Mouse (Mus musculus): ENCODE results near the gene Stx18. TPM values are rescaled to one million over a fixed set of nuclear protein-coding genes. Genes with fewer than 3 reads are reported as not detected.

Gene Stx18
- polyA plus RNA-seq, 1 experiment from 2014 or later, result 59.6 TPM

DNA sequence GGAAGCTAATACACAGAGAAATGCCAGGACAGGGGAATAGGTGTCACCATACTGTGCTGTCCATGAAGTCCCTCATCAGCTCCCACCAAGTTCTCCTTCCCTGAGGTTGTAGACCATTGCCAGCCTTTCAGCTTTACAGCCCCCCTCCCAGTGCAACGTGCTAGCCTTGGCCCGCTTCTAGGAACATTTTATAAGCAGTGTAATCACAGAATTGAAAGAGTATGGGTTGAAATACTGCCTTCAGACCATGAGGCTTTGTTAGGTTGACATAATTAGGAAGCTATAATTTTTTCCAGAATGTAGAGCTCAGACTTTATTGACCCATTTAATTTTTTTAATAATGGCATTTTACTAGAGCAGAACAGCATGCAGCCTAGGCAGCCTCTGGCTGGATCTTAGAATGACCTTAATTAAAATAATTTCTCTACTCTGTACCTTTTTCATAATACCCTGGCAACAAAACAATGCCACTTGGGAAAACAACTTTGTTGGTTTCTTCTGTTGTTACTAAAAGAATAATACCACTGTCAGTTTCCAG, 60.7 kb downstream of the Stx18 start:
- DNase-seq (ENCODE audit: low spot score) (no peak), ATAC-seq (ENCODE audit: insufficient number of reproducible peaks, low FRiP score, low TSS enrichment, low read depth) (peak; percentile 44; the same call in 1 of the 2 replicates)
- no peaks in the 10 kb centered on the region for H3K27me3 ChIP-seq (ENCODE audit: control insufficient read depth, insufficient read depth, low read length)
- H3K4me2 ChIP-seq (ENCODE audit: low read depth, severe bottlenecking), result no peak overlapping the region
- no peak overlapping the region for H3K4me3 ChIP-seq (ENCODE audit: low read depth, low read length)
- WGBS, result 30% methylated on average over 2 of the region's 2 CpGs
- H3K36me3 ChIP-seq (ENCODE audit: control insufficient read depth, insufficient read depth, low read length), result no peaks in the 10 kb centered on the region
- H3K9me3 ChIP-seq (ENCODE audit: control insufficient read depth, low read length), result no peaks in the 10 kb centered on the region
- H3K9ac ChIP-seq (ENCODE audit: low read length), result no peak overlapping the region
- H3K4me1 ChIP-seq (ENCODE audit: control insufficient read depth, insufficient read depth, low read length), result peaks cover 5% of the 10 kb centered on the region; the same call in 1 of the 2 replicates
- H3K27ac ChIP-seq (replicated peaks; ENCODE audit: low read depth, low read length), result no peak overlapping the region; the same call in 1 of the 2 replicates

DNA sequence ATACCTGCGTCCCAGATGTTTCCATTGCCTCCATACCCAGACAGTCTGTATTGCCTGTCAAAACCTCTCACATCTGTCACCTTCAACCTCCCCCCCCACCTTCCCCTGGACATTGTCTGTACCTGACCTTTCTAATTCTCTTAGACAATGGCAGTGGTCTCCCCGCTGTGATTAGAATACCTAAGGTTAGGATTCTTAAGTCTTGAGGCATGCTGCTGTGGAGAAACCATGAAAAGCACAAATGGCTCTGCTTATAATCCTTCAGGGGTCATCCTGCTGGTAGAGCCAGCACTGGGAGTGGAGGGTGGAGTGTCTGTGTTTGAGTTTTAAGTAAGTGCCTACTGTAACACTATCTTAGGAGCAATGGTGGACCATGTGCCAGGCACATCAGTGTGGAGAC, 64.4 kb downstream of the Stx18 start:
- DNase-seq (ENCODE audit: low spot score) (no peak), ATAC-seq (ENCODE audit: insufficient number of reproducible peaks, low FRiP score, low TSS enrichment, low read depth) (no peak)
- peaks cover 17% of the 10 kb centered on the region for H3K4me1 ChIP-seq (ENCODE audit: control insufficient read depth, insufficient read depth, low read length)
- H3K9me3 ChIP-seq (ENCODE audit: control insufficient read depth, low read length), result no peaks in the 10 kb centered on the region
- H3K4me2 ChIP-seq (ENCODE audit: low read depth, severe bottlenecking), result no peak overlapping the region
- no peaks in the 10 kb centered on the region for H3K27me3 ChIP-seq (ENCODE audit: control insufficient read depth, insufficient read depth, low read length)
- 90% methylated on average over 2 of the region's 2 CpGs for WGBS
- no peak overlapping the region for H3K27ac ChIP-seq (replicated peaks; ENCODE audit: low read depth, low read length)
- H3K4me3 ChIP-seq (ENCODE audit: low read depth, low read length), result no peak overlapping the region
- H3K9ac ChIP-seq (ENCODE audit: low read length), result no peak overlapping the region
- no peaks in the 10 kb centered on the region for H3K36me3 ChIP-seq (ENCODE audit: control insufficient read depth, insufficient read depth, low read length)

DNA sequence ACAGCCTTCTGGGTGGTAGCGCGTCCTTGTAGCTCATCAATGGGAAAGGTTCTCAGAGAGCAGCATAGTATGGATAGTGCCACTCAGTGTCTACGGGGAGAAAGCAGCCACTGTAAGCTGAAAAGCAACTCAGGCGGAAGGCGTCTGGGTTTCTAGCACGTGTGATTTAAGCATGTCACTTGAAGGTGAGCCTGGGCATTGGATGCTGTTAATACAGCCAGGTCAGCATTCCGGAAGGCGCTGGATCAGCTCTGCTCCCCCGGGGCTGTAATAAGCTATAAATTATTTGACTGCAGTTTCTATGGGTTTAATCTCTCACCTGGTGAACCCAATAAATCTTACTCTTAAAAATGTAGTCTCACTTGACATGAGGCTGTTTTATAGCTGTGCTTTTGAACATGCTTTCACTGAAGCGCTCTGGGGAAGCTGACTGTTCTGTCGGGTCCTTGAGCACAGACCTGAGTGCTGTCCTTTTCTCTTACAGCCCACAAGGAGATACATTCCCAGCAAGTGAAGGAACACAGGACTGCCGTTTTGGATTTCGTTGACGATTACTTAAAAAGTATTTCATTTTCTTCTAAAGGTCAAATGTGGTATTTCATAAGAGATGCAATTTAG, 67.6 kb downstream of the Stx18 start:
- WGBS, result 45% methylated on average over 14 of the region's 14 CpGs
- Histone ChIP-seq H3K4me3 (ENCODE audit: low read depth, low read length) (no peak overlapping the region), H3K9me3 (ENCODE audit: control insufficient read depth, low read length) (no peaks in the 10 kb centered on the region), H3K9ac (ENCODE audit: low read length) (no peak overlapping the region), H3K36me3 (ENCODE audit: control insufficient read depth, insufficient read depth, low read length) (no peaks in the 10 kb centered on the region), H3K27me3 (ENCODE audit: control insufficient read depth, insufficient read depth, low read length) (no peaks in the 10 kb centered on the region), H3K4me1 (ENCODE audit: control insufficient read depth, insufficient read depth, low read length) (peaks cover 13% of the 10 kb centered on the region), H3K4me2 (ENCODE audit: low read depth, severe bottlenecking) (no peak overlapping the region), H3K27ac (replicated peaks; ENCODE audit: low read depth, low read length) (no peak overlapping the region; the same call in 1 of the 2 replicates)
- DNase-seq (ENCODE audit: low spot score), result peak; percentile 66
- peak; percentile 79 for ATAC-seq (ENCODE audit: insufficient number of reproducible peaks, low FRiP score, low TSS enrichment, low read depth)

DNA sequence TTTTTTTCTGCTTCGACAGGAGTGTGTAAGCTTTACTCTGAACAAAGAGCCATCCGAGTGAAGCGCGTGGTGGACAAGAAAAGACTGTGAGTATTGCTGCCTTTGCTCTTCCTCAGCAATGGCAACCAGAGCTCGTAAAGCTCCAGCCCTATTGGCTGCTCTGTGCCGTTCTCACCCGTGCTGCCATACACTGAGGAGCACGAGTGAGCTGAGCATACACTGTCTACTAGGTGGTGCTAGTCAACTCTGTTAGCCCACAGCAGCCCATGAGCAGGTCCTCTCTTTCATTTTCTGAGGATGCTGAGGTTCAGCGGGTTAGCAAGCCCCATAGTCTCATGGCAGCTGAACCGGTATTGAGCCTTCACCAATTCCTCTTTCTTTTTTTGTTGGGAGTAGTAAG, 68.3 kb downstream of the Stx18 start:
- Histone ChIP-seq H3K36me3 (ENCODE audit: control insufficient read depth, insufficient read depth, low read length) (no peaks in the 10 kb centered on the region), H3K4me3 (ENCODE audit: low read depth, low read length) (no peak overlapping the region), H3K9ac (ENCODE audit: low read length) (no peak overlapping the region), H3K27me3 (ENCODE audit: control insufficient read depth, insufficient read depth, low read length) (no peaks in the 10 kb centered on the region), H3K4me1 (ENCODE audit: control insufficient read depth, insufficient read depth, low read length) (peaks cover 13% of the 10 kb centered on the region), H3K9me3 (ENCODE audit: control insufficient read depth, low read length) (no peaks in the 10 kb centered on the region), H3K27ac (replicated peaks; ENCODE audit: low read depth, low read length) (no peak overlapping the region), H3K4me2 (ENCODE audit: low read depth, severe bottlenecking) (no peak overlapping the region)
- ATAC-seq (ENCODE audit: insufficient number of reproducible peaks, low FRiP score, low TSS enrichment, low read depth) (no peak; the same call in 1 of the 2 replicates), DNase-seq (ENCODE audit: low spot score) (no peak)
- WGBS, result 69% methylated on average over 10 of the region's 10 CpGs

DNA sequence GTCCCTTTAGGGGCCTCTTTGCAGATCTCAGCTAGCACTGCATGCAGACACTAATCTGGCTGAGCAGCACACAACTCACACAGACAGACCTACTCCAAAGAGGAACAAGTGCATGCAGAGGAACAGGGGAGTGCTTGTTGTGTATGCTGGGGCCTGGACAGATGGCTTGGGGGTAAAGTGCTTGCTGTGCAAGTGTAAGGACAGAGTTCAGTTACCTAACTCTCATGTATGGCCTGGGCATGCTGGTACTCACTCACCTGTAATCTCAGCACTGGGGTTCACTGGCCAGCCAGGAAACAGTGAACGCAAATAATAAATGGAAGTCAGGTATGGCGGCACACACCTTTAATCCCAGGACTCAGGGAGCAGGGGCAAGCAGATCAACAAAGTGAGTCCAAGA, 76.0 kb downstream of the Stx18 start:
- no peak for DNase-seq (ENCODE audit: low spot score)
- Histone ChIP-seq H3K9me3 (ENCODE audit: control insufficient read depth, low read length) (no peaks in the 10 kb centered on the region), H3K4me1 (ENCODE audit: control insufficient read depth, insufficient read depth, low read length) (no peaks in the 10 kb centered on the region), H3K4me2 (ENCODE audit: low read depth, severe bottlenecking) (no peak overlapping the region), H3K27me3 (ENCODE audit: control insufficient read depth, insufficient read depth, low read length) (no peaks in the 10 kb centered on the region), H3K4me3 (ENCODE audit: low read depth, low read length) (no peak overlapping the region), H3K9ac (ENCODE audit: low read length) (no peak overlapping the region), H3K36me3 (ENCODE audit: control insufficient read depth, insufficient read depth, low read length) (peaks cover 5% of the 10 kb centered on the region; the same call in 1 of the 2 replicates), H3K27ac (replicated peaks; ENCODE audit: low read depth, low read length) (no peak overlapping the region)
- WGBS, result 97% methylated on average over 2 of the region's 2 CpGs
- no peak for ATAC-seq (ENCODE audit: insufficient number of reproducible peaks, low FRiP score, low TSS enrichment, low read depth)

DNA sequence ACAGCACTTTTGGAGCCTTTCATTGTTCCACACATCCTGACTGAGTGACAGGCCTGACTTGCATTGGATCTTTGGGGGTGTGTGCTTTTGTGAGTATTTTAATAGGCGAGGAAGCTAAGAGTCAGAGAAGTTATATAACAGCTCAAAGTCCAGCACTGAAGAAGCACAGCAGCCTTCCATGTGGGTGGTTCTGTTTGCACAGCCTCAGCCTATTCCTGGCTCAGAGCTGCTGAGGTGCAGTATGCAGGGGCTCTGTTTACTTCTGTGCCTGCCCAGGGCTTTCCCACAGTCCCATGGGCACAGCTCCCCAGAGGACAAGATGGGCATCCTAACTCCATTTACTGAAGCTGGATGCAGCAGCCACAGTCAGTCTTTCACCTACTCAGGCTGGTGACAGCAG, 78.5 kb downstream of the Stx18 start:
- no peak overlapping the region for H3K9ac ChIP-seq (ENCODE audit: low read length)
- H3K4me1 ChIP-seq (ENCODE audit: control insufficient read depth, insufficient read depth, low read length), result no peaks in the 10 kb centered on the region
- ATAC-seq (ENCODE audit: insufficient number of reproducible peaks, low FRiP score, low TSS enrichment, low read depth), result no peak
- DNase-seq (ENCODE audit: low spot score), result no peak
- no peak overlapping the region for H3K4me3 ChIP-seq (ENCODE audit: low read depth, low read length)
- WGBS, result 88% methylated on average over 1 of the region's 1 CpGs
- no peak overlapping the region for H3K4me2 ChIP-seq (ENCODE audit: low read depth, severe bottlenecking)
- H3K9me3 ChIP-seq (ENCODE audit: control insufficient read depth, low read length), result no peaks in the 10 kb centered on the region
- H3K36me3 ChIP-seq (ENCODE audit: control insufficient read depth, insufficient read depth, low read length), result peaks cover 5% of the 10 kb centered on the region; the same call in 1 of the 2 replicates
- H3K27me3 ChIP-seq (ENCODE audit: control insufficient read depth, insufficient read depth, low read length), result no peaks in the 10 kb centered on the region
- no peak overlapping the region for H3K27ac ChIP-seq (replicated peaks; ENCODE audit: low read depth, low read length)

DNA sequence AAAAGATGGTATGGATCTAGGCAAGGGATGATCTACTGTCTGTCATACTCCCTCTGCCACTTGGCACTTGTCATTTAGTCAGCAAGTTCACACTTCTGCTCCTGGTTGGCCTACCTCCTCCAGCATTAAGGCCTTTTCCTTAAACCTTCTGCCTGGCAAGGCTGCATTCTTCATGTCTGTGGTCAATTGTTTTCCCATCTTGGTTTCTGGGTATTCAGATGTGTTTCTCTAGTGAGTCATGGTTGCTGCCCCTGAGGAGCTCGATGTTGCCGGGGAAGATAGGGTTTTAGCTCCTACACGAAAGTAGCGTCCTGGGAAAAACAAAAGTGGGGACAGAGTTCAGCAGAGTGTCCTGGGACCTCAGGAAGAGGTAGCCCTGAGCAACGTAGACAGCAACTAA, 80.7 kb downstream of the Stx18 start:
- WGBS, result 95% methylated on average over 5 of the region's 5 CpGs

DNA sequence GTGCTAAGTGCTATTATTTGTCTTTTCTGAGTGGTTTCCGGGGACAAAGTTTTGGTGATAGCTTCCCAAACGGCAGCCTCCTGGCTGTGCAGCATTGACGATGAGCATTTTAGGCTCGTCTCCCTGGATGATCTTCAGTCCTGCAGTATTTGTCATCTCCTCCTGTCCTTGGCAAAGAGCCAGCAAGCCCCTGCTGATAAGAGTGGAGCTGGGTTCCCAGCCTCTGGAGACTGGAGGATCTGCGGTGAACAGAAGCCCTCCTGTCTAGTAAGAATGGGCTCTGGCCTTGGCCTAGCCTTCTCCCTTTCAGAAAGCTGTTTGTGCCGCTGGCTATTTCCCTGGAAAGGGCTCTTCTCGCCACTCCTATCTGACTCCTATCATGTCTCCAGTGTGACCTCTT, 83.2 kb downstream of the Stx18 start:
- Histone ChIP-seq H3K4me1 (ENCODE audit: control insufficient read depth, insufficient read depth, low read length) (no peaks in the 10 kb centered on the region), H3K9me3 (ENCODE audit: control insufficient read depth, low read length) (no peaks in the 10 kb centered on the region), H3K9ac (ENCODE audit: low read length) (no peak overlapping the region), H3K4me3 (ENCODE audit: low read depth, low read length) (no peak overlapping the region), H3K27ac (replicated peaks; ENCODE audit: low read depth, low read length) (no peak overlapping the region), H3K27me3 (ENCODE audit: control insufficient read depth, insufficient read depth, low read length) (no peaks in the 10 kb centered on the region), H3K36me3 (ENCODE audit: control insufficient read depth, insufficient read depth, low read length) (peaks cover 2% of the 10 kb centered on the region; the same call in 1 of the 2 replicates), H3K4me2 (ENCODE audit: low read depth, severe bottlenecking) (no peak overlapping the region)
- DNase-seq (ENCODE audit: low spot score) (no peak), ATAC-seq (ENCODE audit: insufficient number of reproducible peaks, low FRiP score, low TSS enrichment, low read depth) (no peak)
- 94% methylated on average over 7 of the region's 7 CpGs for WGBS

More for the DNA sequence above, 80.7 kb downstream of the Stx18 start:
- ATAC-seq (ENCODE audit: insufficient number of reproducible peaks, low FRiP score, low TSS enrichment, low read depth), result no peak
- Histone ChIP-seq H3K4me2 (ENCODE audit: low read depth, severe bottlenecking) (no peak overlapping the region), H3K36me3 (ENCODE audit: control insufficient read depth, insufficient read depth, low read length) (peaks cover 5% of the 10 kb centered on the region; the same call in 1 of the 2 replicates), H3K9ac (ENCODE audit: low read length) (no peak overlapping the region), H3K4me3 (ENCODE audit: low read depth, low read length) (no peak overlapping the region), H3K4me1 (ENCODE audit: control insufficient read depth, insufficient read depth, low read length) (no peaks in the 10 kb centered on the region), H3K9me3 (ENCODE audit: control insufficient read depth, low read length) (no peaks in the 10 kb centered on the region), H3K27me3 (ENCODE audit: control insufficient read depth, insufficient read depth, low read length) (no peaks in the 10 kb centered on the region), H3K27ac (replicated peaks; ENCODE audit: low read depth, low read length) (no peak overlapping the region)
- DNase-seq (ENCODE audit: low spot score), result no peak
